Mouse (Mus musculus) ES-E14 (cell line): ENCODE results near the gene Cherp. TPM values are rescaled to one million over a fixed set of nuclear protein-coding genes. Genes with fewer than 3 reads are reported as not detected.

Experiments
- DNase-seq: peaks from one replicate; pipeline ENCODE4 v3.0.0-alpha.2; 2013; ENCODE audit warnings: low read depth, low spot score
- H3K27ac ChIP-seq: 2 replicates; pipeline ENCODE4 v1.5.1; 2012; ENCODE audit warnings: low read depth, mild to moderate bottlenecking, low read length, moderate library complexity, mixed read lengths; ENCODE audit not compliant: poor library complexity, insufficient read depth, severe bottlenecking
- H3K36me3 ChIP-seq: 2 replicates; pipeline ENCODE4 v1.6.1; 2012; ENCODE audit warnings: mild to moderate bottlenecking, low read length, moderate library complexity, mixed read lengths; ENCODE audit not compliant: control insufficient read depth, poor library complexity, insufficient read depth, severe bottlenecking
- H3K4me1 ChIP-seq, 2 experiments: fragments of 150-350 bp in 1 of 2; sonication (generic) in 1 of 2; 2 replicates each; pipeline ENCODE4 v1.6.1; 2012; ENCODE audit warnings: low read length in 2 of 2, mild to moderate bottlenecking in 1 of 2, mixed read lengths in 1 of 2; ENCODE audit not compliant: control insufficient read depth in 2 of 2, insufficient read depth in 2 of 2, poor library complexity in 1 of 2
- H3K4me3 ChIP-seq, 2 experiments: fragments of 150-350 bp in 1 of 2; sonication (generic) in 1 of 2; 2 replicates each; pipeline ENCODE4 v1.5.1; 2012; ENCODE audit warnings: low read length in 2 of 2, low read depth in 1 of 2, mild to moderate bottlenecking in 1 of 2, mixed read lengths in 1 of 2; ENCODE audit not compliant: insufficient read depth in 1 of 2, poor library complexity in 1 of 2, severe bottlenecking in 1 of 2
- H3K9ac ChIP-seq: 2 replicates; pipeline ENCODE4 v1.6.1; 2012; ENCODE audit warnings: low read depth, mild to moderate bottlenecking, low read length, mixed read lengths; ENCODE audit not compliant: poor library complexity, insufficient read depth, severe bottlenecking
- H3K9me3 ChIP-seq: fragments of 150-350 bp; sonication (generic); 2 replicates; pipeline ENCODE4 v1.6.1; 2012; ENCODE audit warnings: low read depth, mild to moderate bottlenecking, low read length; ENCODE audit not compliant: control insufficient read depth, insufficient read depth
- CHD2 ChIP-seq: IDR thresholded peaks from 2 replicates; pipeline ENCODE4 v1.6.1; 2014; ENCODE audit warnings: mild to moderate bottlenecking, low read depth, low read length, inconsistent platforms
- HCFC1 ChIP-seq: IDR thresholded peaks from 2 replicates; pipeline ENCODE4 v1.6.1; 2012; ENCODE audit warnings: low read length, inconsistent platforms, borderline replicate concordance; ENCODE audit not compliant: insufficient read depth
- MAFK ChIP-seq: IDR thresholded peaks from 2 replicates; pipeline ENCODE4 v1.6.1; 2014; ENCODE audit warnings: mild to moderate bottlenecking, low read depth, low read length, inconsistent platforms; ENCODE audit not compliant: insufficient read depth
- ZC3H11A ChIP-seq: IDR thresholded peaks from 2 replicates; pipeline ENCODE4 v1.6.1; 2012; ENCODE audit warnings: low read depth, mild to moderate bottlenecking, inconsistent platforms, low read length, borderline replicate concordance
- ZNF384 ChIP-seq: IDR thresholded peaks from 2 replicates; pipeline ENCODE4 v1.6.1; 2012; ENCODE audit warnings: low read depth, low read length, inconsistent platforms
- in situ Hi-C, 2 experiments: fragments of 600-800 bp; cut with MboI; formaldehyde crosslinking; loops; one replicate each; pipeline ENCODE4 v1.15.1; 2025; ENCODE audit warnings: low sequenced_read_pairs in 2 of 2, inconsistent platforms in 1 of 2; ENCODE audit not compliant: unreplicated experiment in 2 of 2
- total RNA-seq: library from RNA; depleted of rRNA; stranded (reverse); fragments of 300-350 nt; gene quantifications from 2 replicates; pipeline ENCODE4 v1.2.3, GENCODE M21; 2012

Gene Cherp
- total RNA-seq, 1 experiment = 60.5 TPM

DNA sequence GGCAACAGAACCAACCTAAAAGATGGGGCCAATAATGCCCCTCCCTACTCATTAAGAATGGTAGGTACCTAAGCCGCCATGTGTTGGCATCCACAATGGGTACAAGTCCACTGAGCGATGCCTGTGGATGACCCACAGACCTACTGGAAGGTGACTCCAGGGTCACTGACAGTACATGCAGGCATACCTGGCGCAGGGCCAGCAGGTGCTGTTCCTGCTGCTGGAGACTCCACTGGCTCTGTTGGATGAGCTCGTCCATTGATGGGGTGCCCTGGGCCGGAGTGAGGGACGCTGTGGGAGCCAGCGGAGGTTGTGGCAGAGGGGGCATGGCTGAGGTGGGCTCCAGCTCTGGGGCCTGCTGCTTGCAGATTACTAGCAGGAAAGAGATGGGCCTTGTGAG lies 4.3 kb downstream of the Cherp start:
- H3K36me3 ChIP-seq = peaks cover 66% of the 10 kb centered on the region
- H3K9me3 ChIP-seq = no peaks in the 10 kb centered on the region
- no peak overlapping the region for H3K4me3 ChIP-seq
- no peak overlapping the region for H3K9ac ChIP-seq
- in situ Hi-C loops = no loop called here
- TF ChIP-seq ZNF384 (no peak), CHD2 (no peak), HCFC1 (no peak), ZC3H11A (no peak), MAFK (no peak)
- H3K4me1 ChIP-seq = no peaks in the 10 kb centered on the region
- no peak for DNase-seq
- H3K27ac ChIP-seq = no peak overlapping the region

DNA sequence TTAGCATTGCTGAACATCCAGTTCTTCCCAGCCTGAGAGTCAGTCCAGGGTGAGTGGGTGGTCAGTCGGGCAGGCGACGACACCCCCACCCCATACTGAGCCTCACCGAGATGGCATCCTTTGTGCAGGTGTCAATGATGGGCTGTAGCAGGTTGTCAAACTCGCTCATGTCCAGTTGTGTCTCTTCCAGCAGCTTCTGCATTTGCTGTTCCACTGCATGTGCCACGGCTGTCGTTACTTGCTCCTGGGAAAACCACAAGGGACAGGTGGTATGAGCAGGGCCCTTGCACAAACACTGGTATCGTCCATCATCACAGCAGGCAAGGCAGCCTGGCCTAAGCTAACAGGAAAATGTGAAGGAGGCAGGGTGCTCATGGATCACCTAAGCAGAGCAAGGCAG lies 5.0 kb downstream of the Cherp start:
- no peaks in the 10 kb centered on the region for H3K9me3 ChIP-seq
- H3K4me1 ChIP-seq = no peaks in the 10 kb centered on the region
- H3K36me3 ChIP-seq = peaks cover 72% of the 10 kb centered on the region
- H3K27ac ChIP-seq = no peak overlapping the region
- no peak overlapping the region for H3K9ac ChIP-seq
- TF ChIP-seq HCFC1 (no peak), ZNF384 (no peak), ZC3H11A (no peak), CHD2 (no peak)
- in situ Hi-C loops = no loop called here
- DNase-seq = no peak
- no peak overlapping the region for H3K4me3 ChIP-seq

DNA sequence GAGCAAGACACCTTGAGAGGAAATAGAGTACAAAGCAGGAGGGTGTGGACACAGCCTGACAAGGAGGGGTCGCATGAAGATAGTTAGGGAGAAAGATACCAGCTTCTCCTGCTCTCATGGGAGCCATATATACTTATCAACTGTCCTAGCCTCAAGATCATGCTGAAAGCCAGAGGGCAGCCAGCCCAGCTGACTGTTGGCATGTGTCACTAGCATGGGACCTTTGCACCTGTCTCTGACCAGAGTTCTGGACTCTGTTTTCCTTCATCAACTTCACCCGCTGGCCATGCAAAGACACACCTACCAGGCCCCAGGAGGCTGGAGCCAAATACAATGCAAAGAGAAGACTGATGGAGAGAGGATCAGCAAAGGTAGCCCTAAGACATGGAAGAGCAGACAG lies 5.8 kb downstream of the Cherp start:
- in situ Hi-C loops = no loop called here
- no peak overlapping the region for H3K27ac ChIP-seq
- no peak for DNase-seq
- H3K9me3 ChIP-seq = no peaks in the 10 kb centered on the region
- no peaks in the 10 kb centered on the region for H3K4me1 ChIP-seq
- TF ChIP-seq MAFK (no peak), ZC3H11A (no peak), HCFC1 (no peak), ZNF384 (no peak), CHD2 (no peak)
- H3K9ac ChIP-seq = no peak overlapping the region
- H3K36me3 ChIP-seq = peaks cover 78% of the 10 kb centered on the region
- H3K4me3 ChIP-seq = no peak overlapping the region

DNA sequence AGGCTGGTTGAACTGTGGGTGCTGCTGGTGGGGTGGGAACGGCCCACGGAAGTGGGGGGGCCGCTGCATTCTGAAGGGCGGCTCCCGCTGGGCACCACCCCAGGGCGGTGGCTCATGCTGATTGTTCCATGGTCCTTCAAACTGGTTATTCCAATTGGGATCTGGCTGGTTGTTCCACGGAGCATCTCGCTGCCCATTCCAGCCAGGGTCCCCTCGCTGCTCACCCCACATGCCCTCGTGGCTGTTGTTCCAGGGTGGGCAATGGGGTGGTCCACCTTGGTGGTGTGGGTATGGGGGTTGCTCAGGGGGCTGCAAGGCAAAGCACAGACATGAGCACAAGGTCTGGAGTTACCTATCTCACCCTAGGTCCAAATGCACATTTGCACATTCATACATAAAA lies 10.8 kb downstream of the Cherp start:
- Histone ChIP-seq H3K9me3 (no peaks in the 10 kb centered on the region), H3K4me3 (no peak overlapping the region)
- TF ChIP-seq ZC3H11A = no peak
- no peak for TF ChIP-seq ZNF384
- TF ChIP-seq MAFK = no peak
- TF ChIP-seq CHD2 = no peak

DNA sequence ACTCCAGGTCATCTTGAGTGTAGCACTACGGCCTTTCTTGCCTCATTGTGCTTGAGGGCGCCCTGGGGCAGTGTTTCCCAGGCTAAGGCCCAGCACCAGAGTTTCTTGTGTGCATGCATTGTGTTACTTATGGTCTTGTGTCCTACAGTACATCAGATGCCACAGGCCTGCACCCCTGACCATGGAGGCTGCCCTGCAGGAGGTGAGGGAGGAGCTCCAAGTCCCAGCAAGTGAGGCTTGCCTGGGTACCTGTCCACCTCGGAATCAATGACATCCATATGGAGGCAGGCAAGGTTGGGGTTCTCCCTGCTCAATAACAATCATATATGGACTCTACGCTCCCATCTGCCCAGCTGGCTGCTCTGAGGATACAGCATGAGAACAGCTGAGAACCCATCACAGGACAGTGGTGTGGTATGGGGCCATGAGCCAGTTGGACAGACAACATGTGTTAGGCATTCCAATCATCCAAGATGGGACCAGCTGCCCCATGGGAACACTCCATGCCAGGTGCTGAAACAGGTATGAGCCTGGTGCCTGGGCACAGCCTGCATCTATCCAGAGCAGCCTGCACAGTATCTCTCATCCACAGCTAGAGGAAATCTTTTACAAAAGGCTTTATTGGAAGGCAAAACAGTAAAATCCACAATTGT lies 15.0 kb downstream of the Cherp start:
- in situ Hi-C loops = no loop called here
- Histone ChIP-seq H3K27ac (no peak overlapping the region), H3K4me1 (peaks cover 0 to 4% of the 10 kb centered on the region in 2 experiments; a peak in 1 of 4 replicates), H3K9ac (no peak overlapping the region), H3K9me3 (no peaks in the 10 kb centered on the region), H3K4me3 (no peak overlapping the region), H3K36me3 (peaks cover 57% of the 10 kb centered on the region)
- no peak for DNase-seq
- TF ChIP-seq MAFK = no peak
- TF ChIP-seq HCFC1 = no peak
- no peak for TF ChIP-seq CHD2
- TF ChIP-seq ZNF384 = no peak
- no peak for TF ChIP-seq ZC3H11A

More for the DNA sequence above, 10.8 kb downstream of the Cherp start:
- Histone ChIP-seq H3K36me3 (peaks cover 87% of the 10 kb centered on the region), H3K9ac (no peak overlapping the region), H3K27ac (no peak overlapping the region), H3K4me1 (peaks cover 0 to 4% of the 10 kb centered on the region in 2 experiments; a peak in 1 of 4 replicates)
- no peak for DNase-seq
- in situ Hi-C loops = no loop called here
